Mouse (Mus musculus) thymus, postnatal 10 days (tissue): ENCODE measurements around the gene Atxn3.

ENCODE experiments used
- DNase-seq, 2 experiments: peaks; one replicate each; pipeline ENCODE4 v3.0.0; 2021; ENCODE audit warnings: low spot score in 2 of 2

The Atxn3 gene

GRCm38 (mm10) chr12:101891066-101891465 lies 67.0 kb downstream of the Atxn3 start:
- no peak for DNase-seq

- DNase-seq: no peak
These were observed 68.7 kb downstream of the Atxn3 start for GRCm38 (mm10) chr12:101889351-101889750.

DNA sequence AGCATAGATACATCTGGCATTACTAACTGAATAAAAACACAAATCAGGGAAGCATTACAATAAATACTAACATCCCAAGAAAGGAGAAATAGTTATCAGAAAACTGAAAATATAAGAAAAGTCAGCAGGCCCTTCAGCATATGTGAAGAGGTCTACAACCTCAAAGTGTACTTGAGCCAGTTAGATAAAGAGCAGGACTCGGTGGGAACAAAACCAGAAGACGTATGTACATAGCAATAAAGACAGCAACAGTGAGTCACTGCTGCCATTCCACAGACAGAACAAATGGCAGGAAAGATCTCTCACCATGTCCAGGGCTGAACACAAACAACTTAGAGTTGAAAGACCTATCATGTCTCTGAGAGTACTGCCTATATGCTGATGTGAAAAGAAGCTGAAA lies 69.7 kb downstream of the Atxn3 start:
- no peak for DNase-seq

DNA sequence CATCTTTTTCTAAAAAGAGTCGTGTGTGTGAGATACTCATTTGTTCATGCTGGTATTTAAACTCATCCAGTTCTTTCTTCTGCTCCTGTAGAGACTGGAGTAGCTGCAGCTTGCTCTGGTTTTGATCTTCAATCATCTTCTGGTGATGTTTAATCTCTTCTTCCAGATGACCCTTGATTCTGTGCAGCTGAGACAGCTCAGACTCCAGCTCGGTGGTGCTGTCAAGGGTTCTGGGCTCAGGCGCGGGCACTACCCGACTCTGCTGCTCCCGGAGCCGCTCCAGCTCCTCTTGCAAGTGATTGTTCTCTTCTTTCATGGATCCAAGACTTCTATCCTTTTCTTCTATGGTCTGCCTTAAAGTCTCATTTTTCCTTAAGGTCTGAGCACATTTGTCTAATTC lies 73.1 kb downstream of the Atxn3 start:
- no peak for DNase-seq

DNA sequence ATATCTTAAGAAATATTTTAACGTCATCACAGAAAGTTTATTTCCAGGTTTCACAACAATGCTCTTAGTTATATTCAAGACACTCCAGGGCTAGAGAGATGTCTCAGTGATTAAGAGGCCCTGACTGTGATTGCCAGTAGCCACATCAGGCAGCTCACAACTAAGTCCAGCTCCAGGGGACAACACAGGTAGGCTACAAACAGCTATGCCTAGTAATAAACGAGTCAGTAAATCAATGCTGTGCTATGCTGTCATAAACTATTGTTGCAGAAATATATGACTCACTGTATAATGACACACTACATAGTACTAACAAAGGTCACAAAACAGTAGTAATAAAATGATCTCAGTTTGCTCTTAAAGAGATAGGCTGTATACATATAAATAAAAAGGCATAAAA lies 81.7 kb downstream of the Atxn3 start:
- DNase-seq: no peak

- DNase-seq: peak in 1 of 2 experiments; percentile 26
These were observed 82.9 kb downstream of the Atxn3 start for GRCm38 (mm10) chr12:101875107-101875506.
